Mouse (Mus musculus): ENCODE data around the gene Ythdf1. TPM values are rescaled to one million over a fixed set of nuclear protein-coding genes. Genes with fewer than 3 reads are reported as not detected.

Ythdf1 gene
- total RNA-seq, 2 experiments from 2014 or later, result 54.1 to 56.8 TPM

- intact Hi-C loops (cut with DNase I), result loop anchor here (5.0 kb wide), 1 partner anchor 34 kb away; no protein-coding TSS in a partner anchor
- DNase-seq (ENCODE audit: low spot score in 2 of 2), result peak; percentile 79 to 85
These were observed 29.5 kb downstream of the Ythdf1 start for GRCm38 (mm10) chr2:180891075-180891834.

DNA sequence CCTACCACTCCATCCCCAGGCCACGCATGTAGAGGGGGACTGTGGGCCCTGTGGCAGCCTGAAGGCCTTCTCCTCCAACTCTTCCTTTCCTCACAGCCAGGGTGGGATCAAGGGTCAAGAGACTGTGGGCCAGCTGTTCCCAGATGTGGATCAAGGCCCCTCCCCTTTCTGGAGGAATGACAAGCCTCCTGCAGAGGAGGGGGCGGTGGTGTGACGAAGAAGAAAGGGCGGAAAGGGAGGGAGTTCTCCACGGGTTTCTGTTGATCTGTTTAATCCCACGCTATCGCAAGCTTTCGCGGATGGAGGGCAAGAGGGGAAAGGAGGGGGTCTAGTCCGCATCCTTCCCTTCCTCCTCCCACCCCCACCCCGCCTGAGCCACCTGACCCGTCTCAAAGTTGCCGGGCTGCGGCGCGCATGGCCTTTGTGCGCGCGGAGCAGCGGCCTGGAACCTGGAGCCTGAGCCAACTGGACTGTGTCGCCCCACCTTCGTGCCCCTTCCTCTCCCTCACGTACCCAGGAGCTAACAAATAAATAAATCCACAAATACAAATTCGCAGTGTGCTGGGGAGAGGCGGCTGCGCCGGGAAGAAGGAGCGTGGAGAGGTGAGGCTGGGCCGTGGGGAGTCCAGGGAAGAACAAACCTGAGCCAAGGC, 30.2 kb downstream of the Ythdf1 start:
- intact Hi-C loops (cut with DNase I), result loop anchor here (5.0 kb wide), 1 partner anchor 33 kb away; no protein-coding TSS in a partner anchor
- peak in 1 of 2 experiments; percentile 43 for DNase-seq (ENCODE audit: low spot score in 2 of 2)

DNA sequence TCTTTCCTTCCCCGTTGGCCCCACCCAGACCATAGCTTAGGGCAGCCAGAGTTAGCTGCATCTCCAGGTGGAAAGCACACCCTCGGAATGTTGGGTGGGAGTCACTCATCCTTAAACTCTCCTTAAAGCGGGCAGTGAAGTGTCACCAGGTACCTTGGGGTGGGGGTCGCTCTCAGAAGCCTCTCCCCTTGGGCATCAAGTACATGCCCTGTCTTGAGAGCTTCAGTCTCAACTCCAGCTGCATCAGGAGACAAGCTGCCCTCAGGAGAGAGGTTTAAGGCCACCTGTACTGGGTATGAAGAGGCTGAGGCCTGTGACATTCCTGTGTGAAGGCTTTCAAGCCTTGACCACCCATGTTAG, 30.8 kb downstream of the Ythdf1 start:
- DNase-seq (ENCODE audit: low spot score in 2 of 2), result no peak
- intact Hi-C loops (cut with DNase I), result loop anchor here (5.0 kb wide), 1 partner anchor 33 kb away; no protein-coding TSS in a partner anchor

- intact Hi-C loops (cut with DNase I), result no loop called here
- no peak for DNase-seq (ENCODE audit: low spot score in 2 of 2)
These were observed 31.4 kb downstream of the Ythdf1 start for GRCm38 (mm10) chr2:180889271-180889920.

GRCm38 (mm10) chr2:180885270-180885669, 35.5 kb downstream of the Ythdf1 start:
- intact Hi-C loops (cut with DNase I), result no loop called here
- no peak for DNase-seq (ENCODE audit: low spot score in 2 of 2)

DNA sequence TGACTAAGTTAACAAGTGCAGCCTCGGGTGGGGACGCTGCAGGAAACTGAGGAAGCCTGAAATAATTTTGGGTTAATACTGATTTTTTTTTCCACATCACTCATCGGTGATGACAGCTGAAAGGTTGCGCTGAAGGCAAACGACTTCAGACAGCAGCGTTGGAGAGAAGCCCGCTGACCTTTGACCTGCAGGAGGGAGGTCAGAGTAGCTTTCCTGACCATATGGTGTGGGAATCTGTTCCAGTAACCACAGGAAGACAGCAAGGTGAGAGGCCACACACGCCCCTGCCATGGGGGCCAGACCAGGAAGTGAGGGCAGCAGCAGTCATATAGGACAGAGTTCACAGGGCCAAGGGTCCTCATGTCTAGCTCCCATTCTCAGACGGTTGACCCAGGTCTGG, 39.5 kb downstream of the Ythdf1 start:
- intact Hi-C loops (cut with DNase I), result no loop called here
- DNase-seq (ENCODE audit: low spot score in 2 of 2), result no peak

GRCm38 (mm10) chr2:180879365-180880067, 41.2 kb downstream of the Ythdf1 start:
- DNase-seq (ENCODE audit: low spot score in 2 of 2), result peak; percentile 36 to 42
- intact Hi-C loops (cut with DNase I), result no loop called here

DNA sequence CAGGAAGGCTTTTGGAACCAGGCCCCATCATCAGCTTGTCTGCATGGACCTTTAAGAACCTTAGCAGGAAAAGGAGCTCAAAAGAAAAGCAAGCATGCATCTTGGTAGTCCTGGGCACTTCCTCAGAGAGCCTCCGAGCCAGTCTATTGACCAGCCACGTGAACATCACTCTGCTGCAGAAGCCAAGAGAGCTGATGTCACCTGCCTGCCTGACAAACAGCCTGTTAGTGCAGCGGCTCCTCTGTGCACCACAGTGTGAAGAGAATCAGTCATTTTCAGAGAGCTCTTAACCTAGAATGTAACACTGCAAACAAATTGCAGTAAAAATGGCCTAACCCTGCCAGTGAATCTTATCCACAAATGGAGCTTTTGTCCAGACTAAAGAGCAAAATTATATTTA, 50.7 kb downstream of the Ythdf1 start:
- no peak for DNase-seq (ENCODE audit: low spot score in 2 of 2)
- intact Hi-C loops (cut with DNase I), result no loop called here

- DNase-seq (ENCODE audit: low spot score in 2 of 2), result peak; percentile 21 to 33
- intact Hi-C loops (cut with DNase I), result no loop called here
These were observed 59.2 kb downstream of the Ythdf1 start for GRCm38 (mm10) chr2:180861561-180861960.

GRCm38 (mm10) chr2:180857121-180857520, 63.6 kb downstream of the Ythdf1 start:
- intact Hi-C loops (cut with DNase I), result loop anchor here (5.0 kb wide), 1 partner anchor 35 kb away; no protein-coding TSS in a partner anchor
- no peak for DNase-seq (ENCODE audit: low spot score in 2 of 2)

DNA sequence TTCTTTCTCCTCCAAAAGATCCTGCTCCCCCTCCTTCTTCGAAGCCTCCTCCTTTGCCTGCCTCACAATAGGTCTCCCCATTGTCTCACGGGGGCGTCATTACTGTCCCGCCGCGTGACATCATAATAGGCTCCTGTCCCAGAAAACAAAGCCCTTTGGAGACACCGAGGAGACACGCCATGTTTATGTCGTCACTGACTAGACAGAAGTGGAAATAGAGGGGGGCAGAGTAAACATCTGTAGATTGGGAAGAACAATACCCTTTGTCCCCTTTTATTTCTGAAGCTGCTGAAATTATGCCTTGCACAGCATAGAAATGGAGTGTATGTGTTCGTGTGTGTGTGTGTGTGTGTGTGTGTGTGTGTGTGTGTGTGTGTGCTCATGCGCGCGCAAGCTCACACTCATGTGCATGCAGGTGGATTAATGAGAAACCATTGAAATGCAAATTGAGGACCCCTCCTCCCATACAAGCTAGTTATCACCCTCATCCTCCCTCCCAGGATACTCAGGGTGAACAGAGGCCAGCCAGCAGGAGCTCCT, 65.7 kb downstream of the Ythdf1 start:
- intact Hi-C loops (cut with DNase I), result loop anchor here (5.0 kb wide), 1 partner anchor 37 kb away; no protein-coding TSS in a partner anchor
- no peak for DNase-seq (ENCODE audit: low spot score in 2 of 2)

Small RNAs within 50 kb of the gene (microRNA-seq; reads per million reads assigned to microRNA genes)
- gene Mir124a-3, result 5.1 reads per million, percentile 17 among the genes with 10 or more reads in this experiment

Other genes starting within 250 kb of the Ythdf1 start
- gene Dido1, start 210.9 kb downstream of the Ythdf1 start, total RNA-seq (2021), result 10 to 100 TPM; 51.2 to 62.8 TPM
- 10 to 100 TPM; 63.1 to 63.3 TPM for gene Gid8, start 210.8 kb downstream of the Ythdf1 start, total RNA-seq (2021)
- under 1 TPM; 0.27 to 0.39 TPM for gene Slc17a9, start 195.7 kb downstream of the Ythdf1 start, total RNA-seq (2021)
- gene Bhlhe23, start 144.0 kb downstream of the Ythdf1 start, total RNA-seq (2021), result under 1 TPM in 1 of 2 experiments, not detected in 1; 0.17 TPM
- not detected for gene Birc7, start 8.1 kb upstream of the Ythdf1 start, total RNA-seq (2021)
- 10 to 100 TPM; 35.9 to 45.2 TPM for gene Nkain4, start 33.8 kb upstream of the Ythdf1 start, total RNA-seq (2021)
- 100 to 1,000 TPM; 141 to 151 TPM for gene Arfgap1, start 46.3 kb upstream of the Ythdf1 start, total RNA-seq (2021)
- gene Col20a1, start 65.6 kb upstream of the Ythdf1 start, total RNA-seq (2021), result 1 to 10 TPM; 1.3 to 2.1 TPM
- 10 to 100 TPM; 36.3 to 45.4 TPM for gene Chrna4, start 122.6 kb upstream of the Ythdf1 start, total RNA-seq (2021)
- 100 to 1,000 TPM; 225 to 264 TPM for gene Kcnq2, start 214.4 kb upstream of the Ythdf1 start, total RNA-seq (2021)
- gene Eef1a2, start 236.1 kb upstream of the Ythdf1 start, total RNA-seq (2021), result 1,000 to 10,000 TPM; 1,312 to 1,553 TPM

All from left cerebral cortex, postnatal 36 days (tissue).